Mouse (Mus musculus): ENCODE data around the gene Hlcs. TPM values are rescaled to one million over a fixed set of nuclear protein-coding genes. Genes with fewer than 3 reads are reported as not detected.

Gene Hlcs
- polyA plus RNA-seq, 1 experiment from 2014 or later, result 7.1 TPM

DNA sequence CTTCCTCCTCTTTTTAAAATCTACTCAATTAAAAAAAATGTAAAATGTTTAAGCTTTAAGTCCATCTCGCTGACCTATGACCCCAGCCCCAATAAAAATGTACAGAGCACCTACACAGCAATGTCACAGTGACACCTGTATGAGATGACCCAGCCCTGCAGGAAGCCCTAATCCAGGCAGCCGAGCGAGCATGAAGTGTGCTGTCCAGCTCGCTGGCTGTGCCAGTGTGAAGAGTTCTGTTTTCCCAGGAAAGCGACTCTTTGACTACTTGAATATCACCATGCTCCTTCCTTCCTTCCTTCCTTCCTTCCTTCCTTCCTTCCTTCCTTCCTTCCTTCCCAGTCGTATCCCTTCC is 76.3 kb downstream of the Hlcs start:
- Histone ChIP-seq H3K27ac (ENCODE audit: low read depth, low read length) (no peak overlapping the region), H3K27me3 (replicated peaks; ENCODE audit: control insufficient read depth, insufficient read depth, low read length) (no peaks in the 10 kb centered on the region), H3K9me3 (ENCODE audit: control insufficient read depth, low read length) (no peaks in the 10 kb centered on the region), H3K36me3 (ENCODE audit: control insufficient read depth, insufficient read depth, low read length) (no peaks in the 10 kb centered on the region), H3K9ac (ENCODE audit: low read depth, low read length) (no peak overlapping the region), H3K4me1 (replicated peaks; ENCODE audit: control insufficient read depth, insufficient read depth, low read length) (0 out of 2 replicates have a peak, but pooled peaks cover 5% of the 10 kb centered on the region), H3K4me3 (ENCODE audit: low read depth, low read length) (no peak overlapping the region), H3K4me2 (no peak overlapping the region)
- DNase-seq (ENCODE audit: low spot score), result no peak
- 81% methylated on average over 6 of the region's 6 CpGs for WGBS
- no peak for ATAC-seq (replicated peaks; ENCODE audit: low FRiP score)

DNA sequence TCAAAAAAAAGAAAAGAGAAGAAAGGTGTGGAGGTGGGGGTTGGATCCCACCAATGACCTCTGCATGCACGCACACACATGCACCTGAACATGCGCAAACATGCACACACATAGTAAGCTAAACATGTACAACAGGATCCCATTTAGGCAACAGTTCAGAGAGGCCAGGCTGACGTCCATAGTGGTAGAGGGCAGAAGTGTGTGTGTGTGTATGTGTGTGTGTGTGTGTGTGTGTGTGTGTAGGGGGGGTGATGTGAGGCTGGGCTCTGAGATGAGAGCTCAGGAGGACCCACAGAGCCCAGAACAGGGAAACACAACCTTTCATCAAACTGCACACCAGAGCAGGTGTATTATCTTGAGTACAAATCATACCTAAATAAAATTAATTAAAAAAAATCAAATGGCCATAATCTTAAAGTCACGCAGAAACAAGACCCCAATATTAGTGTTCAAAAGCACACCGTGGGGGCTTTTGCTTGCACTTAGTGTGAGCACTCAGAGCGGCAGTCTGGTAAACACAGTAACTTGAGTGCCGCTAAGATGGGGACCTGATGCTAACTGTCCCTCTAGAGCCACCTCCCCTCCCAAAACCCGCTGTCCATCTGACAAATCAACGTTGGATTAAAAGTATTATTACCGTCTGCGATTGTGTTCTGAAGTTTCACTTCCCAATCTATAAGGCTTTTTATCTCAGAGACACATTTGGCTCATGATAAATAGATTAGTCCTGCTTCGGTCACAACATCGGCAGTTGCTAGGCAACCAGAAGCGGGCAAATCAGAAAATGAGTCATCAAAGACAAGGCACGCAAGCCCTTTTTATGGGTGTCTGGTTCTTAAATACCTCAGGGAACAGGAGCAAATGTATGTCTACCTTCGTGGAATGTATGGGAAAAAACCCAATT is 76.9 kb downstream of the Hlcs start:
- Histone ChIP-seq H3K36me3 (ENCODE audit: control insufficient read depth, insufficient read depth, low read length) (no peaks in the 10 kb centered on the region), H3K27me3 (replicated peaks; ENCODE audit: control insufficient read depth, insufficient read depth, low read length) (no peaks in the 10 kb centered on the region), H3K9me3 (ENCODE audit: control insufficient read depth, low read length) (no peaks in the 10 kb centered on the region), H3K4me2 (no peak overlapping the region), H3K27ac (ENCODE audit: low read depth, low read length) (no peak overlapping the region), H3K4me1 (replicated peaks; ENCODE audit: control insufficient read depth, insufficient read depth, low read length) (0 out of 2 replicates have a peak, but pooled peaks cover 5% of the 10 kb centered on the region), H3K4me3 (ENCODE audit: low read depth, low read length) (no peak overlapping the region), H3K9ac (ENCODE audit: low read depth, low read length) (no peak overlapping the region)
- no peak for DNase-seq (ENCODE audit: low spot score)
- 75% methylated on average over 16 of the region's 16 CpGs for WGBS
- no peak; the same call in 1 of the 2 replicates for ATAC-seq (replicated peaks; ENCODE audit: low FRiP score)

DNA sequence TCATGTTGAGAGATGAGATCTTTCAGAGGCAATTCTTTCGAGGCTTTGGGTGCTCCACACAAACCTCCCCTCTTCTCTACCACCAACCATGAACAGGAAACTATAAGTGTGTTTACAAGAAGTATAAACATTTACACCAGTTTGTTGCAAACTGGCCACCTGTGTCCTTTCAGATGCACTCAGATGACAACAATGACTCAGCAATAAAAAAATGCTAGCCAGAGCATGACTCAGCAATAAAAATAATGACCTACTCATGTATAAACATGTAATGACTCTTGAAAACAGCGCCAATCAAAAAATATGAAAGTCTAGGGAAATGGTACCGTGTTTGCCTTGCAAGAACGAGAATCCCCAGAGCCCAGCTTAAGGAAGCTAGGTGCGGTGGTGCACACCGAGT is 77.7 kb downstream of the Hlcs start:
- 83% methylated on average over 6 of the region's 6 CpGs for WGBS
- H3K9me3 ChIP-seq (ENCODE audit: control insufficient read depth, low read length), result no peaks in the 10 kb centered on the region
- H3K27ac ChIP-seq (ENCODE audit: low read depth, low read length), result no peak overlapping the region
- ATAC-seq (replicated peaks; ENCODE audit: low FRiP score), result no peak
- H3K36me3 ChIP-seq (ENCODE audit: control insufficient read depth, insufficient read depth, low read length), result no peaks in the 10 kb centered on the region
- H3K4me3 ChIP-seq (ENCODE audit: low read depth, low read length), result no peak overlapping the region
- no peak overlapping the region for H3K9ac ChIP-seq (ENCODE audit: low read depth, low read length)
- H3K4me2 ChIP-seq, result no peak overlapping the region
- peaks cover 5% of the 10 kb centered on the region; the same call in 1 of the 2 replicates for H3K4me1 ChIP-seq (replicated peaks; ENCODE audit: control insufficient read depth, insufficient read depth, low read length)
- H3K27me3 ChIP-seq (replicated peaks; ENCODE audit: control insufficient read depth, insufficient read depth, low read length), result no peaks in the 10 kb centered on the region
- DNase-seq (ENCODE audit: low spot score), result no peak

- Histone ChIP-seq H3K4me2 (no peak overlapping the region), H3K27ac (ENCODE audit: low read depth, low read length) (no peak overlapping the region), H3K27me3 (replicated peaks; ENCODE audit: control insufficient read depth, insufficient read depth, low read length) (no peaks in the 10 kb centered on the region), H3K9me3 (ENCODE audit: control insufficient read depth, low read length) (no peaks in the 10 kb centered on the region), H3K4me1 (replicated peaks; ENCODE audit: control insufficient read depth, insufficient read depth, low read length) (peaks cover 5% of the 10 kb centered on the region; the same call in 1 of the 2 replicates), H3K9ac (ENCODE audit: low read depth, low read length) (no peak overlapping the region), H3K36me3 (ENCODE audit: control insufficient read depth, insufficient read depth, low read length) (no peaks in the 10 kb centered on the region), H3K4me3 (ENCODE audit: low read depth, low read length) (no peak overlapping the region)
- ATAC-seq (replicated peaks; ENCODE audit: low FRiP score) (no peak), DNase-seq (ENCODE audit: low spot score) (no peak)
- WGBS, result 58% methylated on average over 4 of the region's 4 CpGs
Observed at GRCm38 (mm10) chr16:94234202-94234601, 79.2 kb downstream of the Hlcs start.

GRCm38 (mm10) chr16:94230909-94231575 is 82.3 kb downstream of the Hlcs start:
- H3K4me1 ChIP-seq (replicated peaks; ENCODE audit: control insufficient read depth, insufficient read depth, low read length), result peaks cover 4% of the 10 kb centered on the region; the same call in 1 of the 2 replicates
- DNase-seq (ENCODE audit: low spot score), result no peak
- no peak for ATAC-seq (replicated peaks; ENCODE audit: low FRiP score)
- H3K36me3 ChIP-seq (ENCODE audit: control insufficient read depth, insufficient read depth, low read length), result no peaks in the 10 kb centered on the region
- H3K27ac ChIP-seq (ENCODE audit: low read depth, low read length), result no peak overlapping the region
- no peak overlapping the region for H3K4me3 ChIP-seq (ENCODE audit: low read depth, low read length)
- no peak overlapping the region for H3K9ac ChIP-seq (ENCODE audit: low read depth, low read length)
- H3K4me2 ChIP-seq, result no peak overlapping the region
- H3K9me3 ChIP-seq (ENCODE audit: control insufficient read depth, low read length), result no peaks in the 10 kb centered on the region
- WGBS, result 54% methylated on average over 12 of the region's 12 CpGs
- H3K27me3 ChIP-seq (replicated peaks; ENCODE audit: control insufficient read depth, insufficient read depth, low read length), result no peaks in the 10 kb centered on the region

DNA sequence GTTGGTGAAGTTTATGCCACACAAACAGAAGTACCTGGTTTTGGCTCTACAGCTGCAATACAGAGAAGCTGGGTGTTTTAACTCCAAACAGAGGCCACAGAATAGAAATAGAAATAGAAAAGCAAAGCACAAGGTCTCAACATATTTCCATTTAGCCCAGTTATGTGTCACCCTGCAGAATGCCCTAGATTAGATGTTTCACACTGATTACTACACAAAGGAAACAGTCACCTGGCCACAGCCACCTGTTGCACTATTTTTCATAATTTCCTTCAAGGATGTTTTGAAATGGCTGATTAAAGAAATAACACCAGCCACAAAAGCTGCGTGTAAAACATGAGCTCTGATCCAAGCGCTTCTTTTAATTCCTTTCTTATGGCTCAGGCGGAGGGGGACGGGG is 82.9 kb downstream of the Hlcs start:
- DNase-seq (ENCODE audit: low spot score) (no peak), ATAC-seq (replicated peaks; ENCODE audit: low FRiP score) (no peak)
- H3K27ac ChIP-seq (ENCODE audit: low read depth, low read length), result no peak overlapping the region
- H3K4me1 ChIP-seq (replicated peaks; ENCODE audit: control insufficient read depth, insufficient read depth, low read length), result no peaks in the 10 kb centered on the region; the same call in 1 of the 2 replicates
- H3K9ac ChIP-seq (ENCODE audit: low read depth, low read length), result no peak overlapping the region
- no peaks in the 10 kb centered on the region for H3K36me3 ChIP-seq (ENCODE audit: control insufficient read depth, insufficient read depth, low read length)
- no peaks in the 10 kb centered on the region for H3K9me3 ChIP-seq (ENCODE audit: control insufficient read depth, low read length)
- WGBS, result 80% methylated on average over 4 of the region's 4 CpGs
- no peak overlapping the region for H3K4me3 ChIP-seq (ENCODE audit: low read depth, low read length)
- no peak overlapping the region for H3K4me2 ChIP-seq
- no peaks in the 10 kb centered on the region for H3K27me3 ChIP-seq (replicated peaks; ENCODE audit: control insufficient read depth, insufficient read depth, low read length)

DNA sequence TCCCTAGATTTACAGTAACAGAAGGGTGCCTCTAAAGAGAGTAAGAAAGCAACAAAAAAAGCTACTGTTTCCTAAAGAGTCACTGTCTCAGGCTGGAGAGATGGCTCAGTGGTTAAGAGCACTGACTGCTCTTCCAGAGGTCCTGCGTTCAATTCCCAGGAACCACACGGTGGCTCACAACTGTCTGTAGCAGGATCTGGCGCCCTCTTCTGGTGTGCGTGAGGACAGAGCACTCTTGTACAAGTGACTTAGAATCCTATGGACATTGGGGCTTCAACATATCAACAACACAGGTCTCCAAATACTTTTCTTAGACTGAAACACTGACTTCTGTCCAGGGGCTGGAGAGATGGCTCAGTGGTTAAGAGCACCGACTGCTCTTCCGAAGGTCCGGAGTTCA is 83.5 kb downstream of the Hlcs start:
- H3K27me3 ChIP-seq (replicated peaks; ENCODE audit: control insufficient read depth, insufficient read depth, low read length), result no peaks in the 10 kb centered on the region
- H3K4me1 ChIP-seq (replicated peaks; ENCODE audit: control insufficient read depth, insufficient read depth, low read length), result no peaks in the 10 kb centered on the region; the same call in 1 of the 2 replicates
- H3K27ac ChIP-seq (ENCODE audit: low read depth, low read length), result no peak overlapping the region
- 93% methylated on average over 7 of the region's 7 CpGs for WGBS
- no peak for DNase-seq (ENCODE audit: low spot score)
- no peak overlapping the region for H3K9ac ChIP-seq (ENCODE audit: low read depth, low read length)
- H3K36me3 ChIP-seq (ENCODE audit: control insufficient read depth, insufficient read depth, low read length), result no peaks in the 10 kb centered on the region
- H3K4me3 ChIP-seq (ENCODE audit: low read depth, low read length), result no peak overlapping the region
- H3K4me2 ChIP-seq, result no peak overlapping the region
- no peak for ATAC-seq (replicated peaks; ENCODE audit: low FRiP score)
- no peaks in the 10 kb centered on the region for H3K9me3 ChIP-seq (ENCODE audit: control insufficient read depth, low read length)

DNA sequence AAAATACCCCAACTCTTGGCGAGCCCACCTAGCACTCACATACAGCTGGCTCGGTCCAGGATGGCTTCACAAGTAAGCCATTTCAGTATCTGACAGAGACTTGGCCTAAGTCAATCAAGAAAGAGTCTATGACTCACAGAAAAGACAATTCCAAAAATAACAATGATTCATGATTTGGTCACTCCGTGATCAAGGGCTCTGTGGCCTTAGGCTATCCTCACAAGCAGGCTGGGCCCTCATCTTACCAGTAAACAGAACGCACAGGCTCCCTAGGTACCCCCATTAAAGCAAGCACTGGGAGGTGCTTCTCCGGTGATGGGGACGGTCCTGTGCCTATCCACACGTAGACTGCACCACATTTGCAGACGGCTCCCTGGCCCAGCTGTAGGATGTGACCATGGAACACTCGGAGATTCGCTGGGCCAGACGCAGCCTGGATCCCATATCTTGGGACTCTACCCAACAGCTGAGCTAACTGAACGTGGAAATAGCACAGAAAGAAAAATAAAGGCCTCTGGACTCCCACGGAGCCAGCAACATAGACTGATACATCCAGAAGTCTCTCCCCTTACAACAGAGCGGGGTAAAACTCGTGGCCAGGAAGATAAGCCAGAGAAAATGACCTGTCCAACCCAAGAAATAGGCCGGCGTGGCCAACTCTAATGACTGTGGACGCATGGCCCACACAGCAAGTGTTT is 84.4 kb downstream of the Hlcs start:
- ATAC-seq (replicated peaks; ENCODE audit: low FRiP score), result no peak

More for the DNA sequence above, 84.4 kb downstream of the Hlcs start:
- Histone ChIP-seq H3K4me2 (no peak overlapping the region), H3K27me3 (replicated peaks; ENCODE audit: control insufficient read depth, insufficient read depth, low read length) (no peaks in the 10 kb centered on the region), H3K4me1 (replicated peaks; ENCODE audit: control insufficient read depth, insufficient read depth, low read length) (no peaks in the 10 kb centered on the region; the same call in 1 of the 2 replicates), H3K9ac (ENCODE audit: low read depth, low read length) (no peak overlapping the region), H3K27ac (ENCODE audit: low read depth, low read length) (no peak overlapping the region), H3K36me3 (ENCODE audit: control insufficient read depth, insufficient read depth, low read length) (no peaks in the 10 kb centered on the region), H3K9me3 (ENCODE audit: control insufficient read depth, low read length) (no peaks in the 10 kb centered on the region), H3K4me3 (ENCODE audit: low read depth, low read length) (no peak overlapping the region)
- no peak for DNase-seq (ENCODE audit: low spot score)
- WGBS, result 86% methylated on average over 18 of the region's 18 CpGs

All from liver, embryonic 11.5 days (tissue).